Mouse (Mus musculus) liver, adult 2 months (tissue): ENCODE results near the gene Chmp6. TPM values are rescaled to one million over a fixed set of nuclear protein-coding genes. Genes with fewer than 3 reads are reported as not detected.

Source experiments
- DNase-seq: peaks from one replicate; pipeline ENCODE4 v3.0.0-alpha.2; 2011; ENCODE audit warnings: low read depth, low spot score; ENCODE audit errors: extremely low read depth
- H3K27ac ChIP-seq: fragments of 200-500 bp; replicated peaks from 2 replicates; pipeline ENCODE4 v1.5.1; 2012; ENCODE audit warnings: low read depth, mild to moderate bottlenecking, control low read depth, inconsistent platforms, low read length; ENCODE audit not compliant: insufficient read depth
- H3K27me3 ChIP-seq: fragments of 200-500 bp; 2 replicates; pipeline ENCODE4 v1.6.1; 2012; ENCODE audit warnings: mild to moderate bottlenecking, moderate library complexity, low read length, inconsistent platforms; ENCODE audit not compliant: control insufficient read depth, insufficient read depth
- H3K36me3 ChIP-seq: fragments of 200-500 bp; 2 replicates; pipeline ENCODE4 v1.6.1; 2012; ENCODE audit warnings: low read length, inconsistent platforms; ENCODE audit not compliant: control insufficient read depth, insufficient read depth
- H3K4me1 ChIP-seq: fragments of 200-500 bp; 2 replicates; pipeline ENCODE4 v1.6.1; 2011; ENCODE audit warnings: low read length; ENCODE audit not compliant: control insufficient read depth, insufficient read depth
- H3K4me3 ChIP-seq: fragments of 200-500 bp; 2 replicates; pipeline ENCODE4 v1.5.1; 2011; ENCODE audit warnings: low read depth, mild to moderate bottlenecking, control low read depth, low read length, moderate library complexity; ENCODE audit not compliant: insufficient read depth
- H3K79me2 ChIP-seq: fragments of 200-500 bp; 2 replicates; pipeline ENCODE4 v1.6.1; 2012; ENCODE audit warnings: inconsistent platforms, mild to moderate bottlenecking, low read length, moderate library complexity; ENCODE audit not compliant: control insufficient read depth, insufficient read depth
- H3K9ac ChIP-seq: fragments of 200-500 bp; 2 replicates; pipeline ENCODE4 v1.6.1; 2012; ENCODE audit warnings: low read depth, mild to moderate bottlenecking, control low read depth, inconsistent platforms, low read length
- CTCF ChIP-seq: fragments of 200-500 bp; IDR thresholded peaks from 2 replicates; pipeline ENCODE4 v1.5.1; 2011; ENCODE audit warnings: low read depth, low read length, control low read depth
- POLR2A ChIP-seq: fragments of 200-500 bp; IDR thresholded peaks from 2 replicates; pipeline ENCODE4 v1.6.1; 2011; ENCODE audit warnings: low read length, control low read depth; ENCODE audit not compliant: insufficient read depth; ENCODE audit errors: extremely low read depth
- WGBS: fragments of 180-500 bp; shearing (Covaris S2); methylation state at CpG from one replicate; pipeline ENCODE4 v1.1.7; 2018; 5-methylcytosine and 5-hydroxymethylcytosine counted together
- polyA plus RNA-seq: library from polyadenylated mRNA; depleted of rRNA; stranded (reverse); fragments of >200 nt; gene quantifications from 2 replicates; pipeline ENCODE4 v1.2.3, GENCODE M21; 2012; rRNA removed
- total RNA-seq: library from RNA; depleted of rRNA; stranded (reverse); fragments of >200 nt; gene quantifications from 2 replicates; pipeline ENCODE4 v1.2.3, GENCODE M21; 2014; rRNA removed

Gene Chmp6
- 20.6 and 21.6 TPM in 2 replicates for total RNA-seq
- 34.2 and 34.9 TPM in 2 replicates for polyA plus RNA-seq

GRCm38 (mm10) chr11:119913291-119913934, at the start of gene Chmp6:
Gene Chmp6 (plus strand): TSS chr11:119913441.
- peak; percentile 77 for DNase-seq
- under 1% methylated on average over 48 of the region's 48 CpGs for WGBS
- Histone ChIP-seq H3K36me3 (no peaks in the 10 kb centered on the region), H3K9ac (peak within 1 kb of the TSS; percentile 94), H3K79me2 (no peaks in the 10 kb centered on the region), H3K4me3 (peak within 1 kb of the TSS; percentile 91), H3K27ac (peak within 1 kb of the TSS; percentile 76), H3K27me3 (no peaks in the 10 kb centered on the region), H3K4me1 (peaks cover 19% of the 10 kb centered on the region; the same call in 1 of the 2 replicates)
- TF ChIP-seq CTCF (no peak), POLR2A (no peak)

- no peaks in the 10 kb centered on the region for H3K27me3 ChIP-seq
- peaks cover 5% of the 10 kb centered on the region; the same call in 1 of the 2 replicates for H3K36me3 ChIP-seq
- TF ChIP-seq POLR2A, result no peak
- TF ChIP-seq CTCF, result no peak
- no peak overlapping the region for H3K9ac ChIP-seq
- no peaks in the 10 kb centered on the region for H3K79me2 ChIP-seq
- DNase-seq, result no peak
- WGBS, result 90% methylated on average over 6 of the region's 6 CpGs
- no peak overlapping the region for H3K4me3 ChIP-seq
- no peak overlapping the region for H3K27ac ChIP-seq
- H3K4me1 ChIP-seq, result no peaks in the 10 kb centered on the region
Measured at GRCm38 (mm10) chr11:119866837-119867236, 46.4 kb upstream of the Chmp6 start.

GRCm38 (mm10) chr11:119868138-119868537, 45.1 kb upstream of the Chmp6 start:
- no peak overlapping the region for H3K4me3 ChIP-seq
- no peak for TF ChIP-seq POLR2A
- TF ChIP-seq CTCF, result no peak
- DNase-seq, result no peak
- WGBS, result 91% methylated on average over 3 of the region's 3 CpGs
- no peak overlapping the region for H3K27ac ChIP-seq
- H3K36me3 ChIP-seq, result peaks cover 8% of the 10 kb centered on the region; the same call in 1 of the 2 replicates
- H3K79me2 ChIP-seq, result no peaks in the 10 kb centered on the region
- no peaks in the 10 kb centered on the region for H3K27me3 ChIP-seq
- H3K4me1 ChIP-seq, result no peaks in the 10 kb centered on the region
- H3K9ac ChIP-seq, result no peak overlapping the region

- peaks cover 8% of the 10 kb centered on the region; the same call in 1 of the 2 replicates for H3K36me3 ChIP-seq
- H3K4me1 ChIP-seq, result no peaks in the 10 kb centered on the region
- DNase-seq, result no peak
- H3K4me3 ChIP-seq, result no peak overlapping the region
- H3K27ac ChIP-seq, result no peak overlapping the region
- WGBS, result 87% methylated on average over 4 of the region's 4 CpGs
- no peaks in the 10 kb centered on the region for H3K79me2 ChIP-seq
- H3K27me3 ChIP-seq, result no peaks in the 10 kb centered on the region
- no peak for TF ChIP-seq CTCF
- TF ChIP-seq POLR2A, result no peak
- no peak overlapping the region for H3K9ac ChIP-seq
Measured at GRCm38 (mm10) chr11:119868556-119868955, 44.7 kb upstream of the Chmp6 start.

GRCm38 (mm10) chr11:119871141-119871540, 42.1 kb upstream of the Chmp6 start:
- H3K27ac ChIP-seq, result no peak overlapping the region
- no peak for DNase-seq
- H3K4me3 ChIP-seq, result no peak overlapping the region
- WGBS, result 89% methylated on average over 7 of the region's 7 CpGs
- H3K4me1 ChIP-seq, result no peaks in the 10 kb centered on the region
- no peaks in the 10 kb centered on the region for H3K79me2 ChIP-seq
- TF ChIP-seq CTCF (no peak), POLR2A (no peak)
- peaks cover 2% of the 10 kb centered on the region; the same call in 1 of the 2 replicates for H3K36me3 ChIP-seq
- no peak overlapping the region for H3K9ac ChIP-seq
- no peaks in the 10 kb centered on the region for H3K27me3 ChIP-seq

GRCm38 (mm10) chr11:119873643-119874042, 39.6 kb upstream of the Chmp6 start:
- no peak overlapping the region for H3K27ac ChIP-seq
- no peaks in the 10 kb centered on the region for H3K79me2 ChIP-seq
- DNase-seq, result no peak
- WGBS, result 97% methylated on average over 4 of the region's 4 CpGs
- H3K9ac ChIP-seq, result no peak overlapping the region
- H3K36me3 ChIP-seq, result peaks cover 9% of the 10 kb centered on the region
- H3K4me3 ChIP-seq, result no peak overlapping the region
- no peaks in the 10 kb centered on the region for H3K27me3 ChIP-seq
- no peak for TF ChIP-seq POLR2A
- TF ChIP-seq CTCF, result no peak
- H3K4me1 ChIP-seq, result no peaks in the 10 kb centered on the region
